Mouse (Mus musculus) cerebellum, adult 11-12 months (tissue): ENCODE data around the gene Parp3.
"Not testable (repeated sequence)": the region's sequence is repeated elsewhere in the genome, so short reads cannot be mapped to it uniquely, and the experiment has no call there.

Source experiments
- DNase-seq: peaks from one replicate; pipeline ENCODE4 v3.0.0; 2022

The Parp3 gene

GRCm38 (mm10) chr9:106476924-106477484 is at the start of gene Parp3:
Gene Parp3, minus strand, starts transcription at chr9:106476949.
- DNase-seq: peak; percentile 100

GRCm38 (mm10) chr9:106519909-106520308 is 43.2 kb upstream of the Parp3 start:
- DNase-seq: no peak

GRCm38 (mm10) chr9:106519433-106519832 is 42.7 kb upstream of the Parp3 start:
- no peak for DNase-seq

- DNase-seq: no peak
Measured at GRCm38 (mm10) chr9:106514273-106514672, 37.5 kb upstream of the Parp3 start, which contains the start of gene Iqcf5. Gene Iqcf5, plus strand, starts transcription at chr9:106514573.

- no peak for DNase-seq
Measured at GRCm38 (mm10) chr9:106513566-106513965, 36.8 kb upstream of the Parp3 start.

GRCm38 (mm10) chr9:106512729-106513450 is 36.1 kb upstream of the Parp3 start:
- DNase-seq: no peak

- no peak for DNase-seq
Measured at GRCm38 (mm10) chr9:106509356-106509755, 32.6 kb upstream of the Parp3 start.

GRCm38 (mm10) chr9:106504246-106504645 is 27.5 kb upstream of the Parp3 start:
- DNase-seq: no peak

- no peak for DNase-seq
Measured at GRCm38 (mm10) chr9:106501846-106502245, 25.1 kb upstream of the Parp3 start.

- DNase-seq: no peak
Measured at GRCm38 (mm10) chr9:106499667-106500066, 22.9 kb upstream of the Parp3 start, which contains the start of gene Iqcf1. Gene Iqcf1, plus strand, starts transcription at chr9:106499967.

- not testable (repeated sequence) for DNase-seq
Measured at GRCm38 (mm10) chr9:106487602-106488001, 10.9 kb upstream of the Parp3 start.

GRCm38 (mm10) chr9:106485076-106485475 is 8.3 kb upstream of the Parp3 start:
- no peak for DNase-seq

GRCm38 (mm10) chr9:106483606-106484005 is 6.9 kb upstream of the Parp3 start:
- DNase-seq: no peak

- no peak for DNase-seq
Measured at GRCm38 (mm10) chr9:106483136-106483535, 6.4 kb upstream of the Parp3 start.

GRCm38 (mm10) chr9:106482578-106483115 is 5.9 kb upstream of the Parp3 start:
- no peak for DNase-seq

GRCm38 (mm10) chr9:106481676-106482075 is 4.9 kb upstream of the Parp3 start:
- DNase-seq: no peak

- DNase-seq: no peak
Measured at GRCm38 (mm10) chr9:106481075-106481474, 4.3 kb upstream of the Parp3 start.

GRCm38 (mm10) chr9:106480541-106480940 is 3.8 kb upstream of the Parp3 start:
- DNase-seq: peak; percentile 24

- no peak for DNase-seq
Measured at GRCm38 (mm10) chr9:106478101-106478500, 1.4 kb upstream of the Parp3 start.

GRCm38 (mm10) chr9:106477649-106478048 is 900 bp upstream of the Parp3 start:
- DNase-seq: no peak

- peak; percentile 73 for DNase-seq
Measured at GRCm38 (mm10) chr9:106476002-106476923, 486 bp downstream of the Parp3 start.

- DNase-seq: peak; percentile 46
Measured at GRCm38 (mm10) chr9:106475663-106476001, 1.1 kb downstream of the Parp3 start, which contains the start of gene Rrp9. Gene Rrp9, plus strand, starts transcription at chr9:106475963.

- peak; percentile 76 for DNase-seq
Measured at GRCm38 (mm10) chr9:106475046-106475445, 1.7 kb downstream of the Parp3 start.
